Comparison of ENCODE assay signal across 31 mouse cellular contexts in the genomic region with DNA sequence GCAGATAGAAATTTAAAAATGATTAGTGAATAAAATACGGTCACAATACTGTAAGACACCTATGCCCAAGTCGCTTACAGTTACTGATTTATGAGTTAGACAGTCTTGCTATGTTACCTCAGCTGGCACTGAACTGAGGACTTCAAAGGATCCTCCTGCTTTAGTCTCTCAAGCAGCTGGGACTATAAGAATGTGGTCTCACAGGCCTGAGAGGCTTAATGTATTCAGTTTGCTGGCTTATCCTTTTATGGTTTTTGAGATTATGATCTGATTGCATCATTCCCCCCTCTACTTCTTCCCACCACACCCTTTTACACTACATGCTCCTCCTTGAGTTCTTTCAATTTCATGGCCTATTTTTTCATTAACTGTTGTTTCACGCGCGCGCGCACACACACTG.
"Had no signal": no experiment of that assay in that cellular context is flagged by ENCODE, and none has a peak within 500 bp of the region (broad histone marks: within the 10 kb centered on the region; RNA-seq: fewer than 3 reads in every experiment).

No protein-coding gene starts in this region.

- H3K4me2 ChIP-seq: limb, embryonic 12.5 days; limb, embryonic 13.5 days; limb, embryonic 15.5 days; liver, embryonic 11.5 days; liver, embryonic 12.5 days; liver, embryonic 13.5 days; liver, embryonic 15.5 days; lung, embryonic 14.5 days; lung, embryonic 15.5 days; midbrain, embryonic 11.5 days; midbrain, embryonic 12.5 days; midbrain, embryonic 13.5 days; midbrain, embryonic 15.5 days; neural tube, embryonic 12.5 days had no signal

- H3K4me3 ChIP-seq: limb, embryonic 12.5 days; limb, embryonic 13.5 days; limb, embryonic 15.5 days; liver, embryonic 12.5 days; liver, embryonic 13.5 days; liver, embryonic 15.5 days; lung, embryonic 15.5 days; megakaryocyte, embryonic 14.5 days; midbrain, embryonic 10.5 days; midbrain, embryonic 12.5 days; midbrain, embryonic 13.5 days; midbrain, embryonic 15.5 days; myocyte; neural tube, embryonic 12.5 days had no signal

- H3K9ac ChIP-seq: limb, embryonic 12.5 days; limb, embryonic 13.5 days; limb, embryonic 15.5 days; liver, embryonic 12.5 days; liver, embryonic 13.5 days; liver, embryonic 14.5 days; liver, embryonic 15.5 days; liver, postnatal 0 days; lung, embryonic 14.5 days; lung, embryonic 15.5 days; midbrain, embryonic 12.5 days; midbrain, embryonic 13.5 days; midbrain, embryonic 15.5 days; neural tube, embryonic 12.5 days had no signal

- ATAC-seq: liver, embryonic 12.5 days; liver, postnatal 0 days; lung, postnatal 0 days; midbrain, embryonic 13.5 days; midbrain, embryonic 15.5 days; midbrain, embryonic 16.5 days had no signal

- H3K36me3 ChIP-seq: limb, embryonic 12.5 days; limb, embryonic 13.5 days; limb, embryonic 15.5 days; liver, embryonic 12.5 days; liver, embryonic 13.5 days; liver, embryonic 15.5 days; lung, embryonic 15.5 days; midbrain, embryonic 10.5 days; midbrain, embryonic 12.5 days; midbrain, embryonic 13.5 days; midbrain, embryonic 15.5 days; neural tube, embryonic 12.5 days had no signal

- DNase-seq: left cerebral cortex, postnatal 4 days; liver; liver, embryonic 13.5 days; liver, postnatal 0 days; lung, adult 18-20 months; lung, adult 2 months; lung, embryonic 14.5 days; lung, postnatal 10 days; lung, postnatal 14 days; lung, postnatal 36 days; lung, postnatal 4 days; midbrain, embryonic 14.5 days had no signal

- H3K27me3 ChIP-seq: limb, embryonic 12.5 days; limb, embryonic 13.5 days; limb, embryonic 15.5 days; liver, embryonic 12.5 days; liver, embryonic 13.5 days; liver, embryonic 15.5 days; lung, embryonic 15.5 days; megakaryocyte, embryonic 14.5 days; midbrain, embryonic 12.5 days; midbrain, embryonic 13.5 days; midbrain, embryonic 15.5 days; neural tube, embryonic 12.5 days had no signal

- H3K27ac ChIP-seq: limb, embryonic 12.5 days; limb, embryonic 13.5 days; limb, embryonic 15.5 days; liver, embryonic 12.5 days; liver, embryonic 13.5 days; liver, embryonic 14.5 days; liver, embryonic 15.5 days; lung, embryonic 15.5 days; macrophage; midbrain, embryonic 10.5 days; midbrain, embryonic 12.5 days; midbrain, embryonic 13.5 days; midbrain, embryonic 15.5 days; neural tube, embryonic 12.5 days had no signal

- H3K9me3 ChIP-seq: limb, embryonic 12.5 days; limb, embryonic 13.5 days; limb, embryonic 15.5 days; liver, embryonic 12.5 days; liver, embryonic 13.5 days; liver, embryonic 15.5 days; lung, embryonic 15.5 days; megakaryocyte, embryonic 14.5 days; midbrain, embryonic 10.5 days; midbrain, embryonic 12.5 days; midbrain, embryonic 13.5 days; midbrain, embryonic 15.5 days; neural tube, embryonic 12.5 days had no signal

- H3K4me1 ChIP-seq: limb, embryonic 12.5 days; limb, embryonic 13.5 days; limb, embryonic 15.5 days; liver, embryonic 12.5 days; liver, embryonic 13.5 days; liver, embryonic 15.5 days; lung, embryonic 15.5 days; megakaryocyte, embryonic 14.5 days; midbrain, embryonic 10.5 days; midbrain, embryonic 12.5 days; midbrain, embryonic 13.5 days; midbrain, embryonic 15.5 days; neural tube, embryonic 12.5 days had no signal
